9 mouse cellular contexts compared by ENCODE assay signal in genomic region chr17:12416250-12416895, GRCm38 (mm10). TPM values are rescaled to one million over a fixed set of nuclear protein-coding genes. Genes with fewer than 3 reads are reported as not detected.
DNase-seq lines count a peak whose midpoint lies in the region; ATAC-seq and TF ChIP-seq lines count a peak whose summit lies in the region.
"Had no signal": no experiment of that assay in that cellular context is flagged by ENCODE, and none has a peak within 500 bp of the region (broad histone marks: within the 10 kb centered on the region; RNA-seq: fewer than 3 reads in every experiment).

No protein-coding gene starts in this region.

- peaks cover 36% of the 10 kb centered on the region for H3K4me1 ChIP-seq in embryonic facial prominence, embryonic 15.5 days
- peaks cover 9% of the 10 kb centered on the region; the same call in 1 of the 2 replicates for H3K4me1 ChIP-seq in heart, postnatal 0 days (ENCODE audit: control insufficient read depth, insufficient read depth)
- peaks cover 19% of the 10 kb centered on the region for H3K4me1 ChIP-seq in liver, embryonic 13.5 days (replicated peaks)
- H3K4me1 ChIP-seq in neural tube, embryonic 13.5 days (replicated peaks) = peaks cover 10% of the 10 kb centered on the region

- no peak for TF ChIP-seq EP300 in heart, postnatal 0 days (IDR thresholded peaks at IDR 0.05; ENCODE audit: low read depth)

- no peaks in the 10 kb centered on the region for H3K9me3 ChIP-seq in embryonic facial prominence, embryonic 15.5 days (replicated peaks)
- no peaks in the 10 kb centered on the region for H3K9me3 ChIP-seq in heart, postnatal 0 days (replicated peaks; ENCODE audit: control insufficient read depth, low read length)
- no peaks in the 10 kb centered on the region for H3K9me3 ChIP-seq in liver, embryonic 13.5 days (replicated peaks)
- H3K9me3 ChIP-seq in neural tube, embryonic 13.5 days = no peaks in the 10 kb centered on the region

- TF ChIP-seq CTCF in heart, postnatal 0 days (IDR thresholded peaks at IDR 0.05; ENCODE audit: low read depth) = peak; percentile 90

- H3K27ac ChIP-seq in embryonic facial prominence, embryonic 15.5 days (replicated peaks) = 0 out of 2 replicates have a peak overlapping the region, but pooled peaks have one; percentile 44
- no peak overlapping the region for H3K27ac ChIP-seq in heart, postnatal 0 days (ENCODE audit: low read depth)
- no peak overlapping the region for H3K27ac ChIP-seq in liver, embryonic 13.5 days
- no peak overlapping the region for H3K27ac ChIP-seq in neural tube, embryonic 13.5 days (replicated peaks)

- no peak overlapping the region for H3K4me2 ChIP-seq in embryonic facial prominence, embryonic 15.5 days (replicated peaks)
- H3K4me2 ChIP-seq in heart, postnatal 0 days (ENCODE audit: low read depth, low read length) = no peak overlapping the region
- no peak overlapping the region for H3K4me2 ChIP-seq in liver, embryonic 13.5 days
- no peak overlapping the region for H3K4me2 ChIP-seq in neural tube, embryonic 13.5 days

- H3K9ac ChIP-seq in embryonic facial prominence, embryonic 15.5 days = no peak overlapping the region
- H3K9ac ChIP-seq in heart, postnatal 0 days (replicated peaks; ENCODE audit: low read depth, low read length) = no peak overlapping the region
- H3K9ac ChIP-seq in liver, embryonic 13.5 days = no peak overlapping the region
- H3K9ac ChIP-seq in neural tube, embryonic 13.5 days = no peak overlapping the region

- H3K27me3 ChIP-seq in embryonic facial prominence, embryonic 15.5 days = no peaks in the 10 kb centered on the region
- H3K27me3 ChIP-seq in heart, postnatal 0 days (ENCODE audit: control insufficient read depth, insufficient read depth, low read length) = no peaks in the 10 kb centered on the region
- H3K27me3 ChIP-seq in liver, embryonic 13.5 days = no peaks in the 10 kb centered on the region
- no peaks in the 10 kb centered on the region for H3K27me3 ChIP-seq in neural tube, embryonic 13.5 days

- ATAC-seq in embryonic facial prominence, embryonic 15.5 days (ENCODE audit: insufficient number of reproducible peaks, low FRiP score, low TSS enrichment, low read depth) = peak; percentile 20; the same call in 1 of the 2 replicates
- ATAC-seq in heart, postnatal 0 days (ENCODE audit: insufficient read depth, low read depth) = peak; percentile 43; the same call in 1 of the 2 replicates
- ATAC-seq in liver, embryonic 13.5 days (ENCODE audit: low read depth) = no peak
- peak; percentile 57; the same call in 1 of the 2 replicates for ATAC-seq in neural tube, embryonic 13.5 days (ENCODE audit: low read depth)

- H3K36me3 ChIP-seq in embryonic facial prominence, embryonic 15.5 days = no peaks in the 10 kb centered on the region
- no peaks in the 10 kb centered on the region for H3K36me3 ChIP-seq in heart, postnatal 0 days (replicated peaks; ENCODE audit: control insufficient read depth, insufficient read depth, low read length)
- H3K36me3 ChIP-seq in liver, embryonic 13.5 days = peaks cover 8% of the 10 kb centered on the region; the same call in 1 of the 2 replicates
- no peaks in the 10 kb centered on the region for H3K36me3 ChIP-seq in neural tube, embryonic 13.5 days

- DNase-seq in CD4-positive helper T cell, adult 2 months (ENCODE audit: low read depth, low spot score) = peak; percentile 57
- DNase-seq in adrenal gland, postnatal 4 days (ENCODE audit: low spot score in 2 of 2) = peak; percentile 43 to 53
- DNase-seq in heart, postnatal 0 days (ENCODE audit: low spot score) = peak; percentile 77
- DNase-seq in kidney, postnatal 25 days = peak; percentile 77 to 89
- peak; percentile 36 for DNase-seq in liver, embryonic 13.5 days
- peak; percentile 92 for DNase-seq in testis, postnatal 10 days (ENCODE audit: low spot score)

- H3K4me3 ChIP-seq in embryonic facial prominence, embryonic 15.5 days (replicated peaks) = no peak overlapping the region
- no peak overlapping the region for H3K4me3 ChIP-seq in heart, postnatal 0 days (ENCODE audit: low read depth, low read length)
- H3K4me3 ChIP-seq in liver, embryonic 13.5 days (replicated peaks) = no peak overlapping the region
- no peak overlapping the region for H3K4me3 ChIP-seq in neural tube, embryonic 13.5 days
- H3K4me3 ChIP-seq: erythroblast, embryonic 14.5 days had no signal

- 30% methylated on average over 6 of the region's 6 CpGs for WGBS in embryonic facial prominence, embryonic 15.5 days
- WGBS in heart, postnatal 0 days = 38% methylated on average over 6 of the region's 6 CpGs
- WGBS in liver, embryonic 13.5 days (ENCODE audit: insufficient replicate concordance) = 29% methylated on average over 6 of the region's 6 CpGs
- WGBS in neural tube, embryonic 13.5 days = 49% methylated on average over 6 of the region's 6 CpGs

RNA-seq across cellular contexts. Expression of gene Plg, which starts 38.0 kb away (rescaled TPM):
- total RNA-seq in adrenal gland, postnatal 4 days (2021) = 100 to 1,000 TPM in 1 of 2 experiments, 1 to 10 TPM in 1; 4.5 to 184 TPM
- polyA plus RNA-seq in embryonic facial prominence, embryonic 15.5 days (2015; fragmentation: Nextera tagmentation; extraction: Ambion mirVana) = not detected in 2 replicates
- 0.12 and 0.38 TPM in 2 replicates for total RNA-seq in heart, postnatal 0 days (2014; rRNA removed; ENCODE audit: low replicate concordance)
- polyA plus RNA-seq in heart, postnatal 0 days (2015; fragmentation: Nextera tagmentation; extraction: Ambion mirVana) = not detected in 2 replicates
- 135 and 187 TPM in 2 replicates for polyA plus RNA-seq in liver, embryonic 13.5 days (2015; fragmentation: Nextera tagmentation; extraction: Ambion mirVana)
- polyA plus RNA-seq in neural tube, embryonic 13.5 days (2015; fragmentation: Nextera tagmentation; extraction: Ambion mirVana) = 0.11 TPM in 1 of 2 replicates, not detected in the other

Comparison
In these comparisons a context has a peak if more than half of its experiments do, and no peak if none do; other contexts are left out.
1. DNase-seq: peak in every context shown above with its lines; median percentile 92 in testis, postnatal 10 days; 83 in kidney, postnatal 25 days; 77 in heart, postnatal 0 days; 57 in CD4-positive helper T cell, adult 2 months; 48 in adrenal gland, postnatal 4 days; 36 in liver, embryonic 13.5 days.
2. RNA of gene Plg, which starts 38.0 kb away (polyA plus RNA-seq): 135 to 187 TPM in liver, embryonic 13.5 days; 0.11 TPM in neural tube, embryonic 13.5 days, not detected in embryonic facial prominence, embryonic 15.5 days and not detected in heart, postnatal 0 days; every median in the first group is over 100 times any median in the second.